Mouse (Mus musculus) testis, adult 2 months (tissue): ENCODE data around the gene Zfp1.

ENCODE experiments used
- CTCF ChIP-seq: fragments of 200-500 bp; IDR thresholded peaks from 2 replicates; pipeline ENCODE4 v1.5.1; 2012; ENCODE audit warnings: low read depth, mild to moderate bottlenecking, inconsistent platforms, low read length, moderate library complexity; ENCODE audit not compliant: control insufficient read depth, insufficient read depth, insufficient replicate concordance
- POLR2A ChIP-seq: fragments of 200-500 bp; IDR thresholded peaks from 2 replicates; pipeline ENCODE4 v1.6.1; 2012; ENCODE audit warnings: low read depth, mild to moderate bottlenecking, inconsistent platforms, low read length, moderate library complexity; ENCODE audit not compliant: control insufficient read depth

GRCm38 (mm10) chr8:111599707-111600444 lies 43.3 kb upstream of the Zfp1 start:
- no peak for TF ChIP-seq CTCF
- TF ChIP-seq POLR2A: no peak
